Mouse (Mus musculus) forebrain, embryonic 14.5 days (tissue): Measurements from ENCODE around the gene Iqcj. TPM values are rescaled to one million over a fixed set of nuclear protein-coding genes. Genes with fewer than 3 reads are reported as not detected.

Experiments used
- ATAC-seq: fragments of 200-750 bp; cut with Nextera tagmentation; 2 replicates; pipeline ENCODE4 v1.8.0; 2017; ENCODE audit warnings: mild to moderate bottlenecking, moderate library complexity
- DNase-seq: peaks from one replicate; pipeline ENCODE4 v3.0.0-alpha.2; 2015; ENCODE audit warnings: low spot score
- H3K27ac ChIP-seq: fragments of 300-500 bp; sonication (generic); 2 replicates; pipeline ENCODE4 v1.5.1; 2014; ENCODE audit warnings: low read depth, mild to moderate bottlenecking, control low read depth, low read length, moderate library complexity
- H3K27me3 ChIP-seq: fragments of 300-500 bp; sonication (generic); replicated peaks from 2 replicates; pipeline ENCODE4 v1.6.1; 2014; ENCODE audit warnings: low read length, control low read depth, mixed read lengths; ENCODE audit not compliant: control insufficient read depth, insufficient read depth
- H3K36me3 ChIP-seq: fragments of 300-500 bp; sonication (generic); 2 replicates; pipeline ENCODE4 v1.6.1; 2014; ENCODE audit warnings: low read length, control low read depth; ENCODE audit not compliant: control insufficient read depth, insufficient read depth
- H3K4me1 ChIP-seq: fragments of 300-500 bp; sonication (generic); 2 replicates; pipeline ENCODE4 v1.6.1; 2014; ENCODE audit warnings: antibody characterized with exemption, low read length, control low read depth; ENCODE audit not compliant: control insufficient read depth, insufficient read depth
- H3K4me2 ChIP-seq: fragments of 300-500 bp; sonication (generic); 2 replicates; pipeline ENCODE4 v1.6.1; 2014; ENCODE audit warnings: mild to moderate bottlenecking, control low read depth, low read length
- H3K4me3 ChIP-seq: fragments of 300-500 bp; sonication (generic); 2 replicates; pipeline ENCODE4 v1.5.1; 2014; ENCODE audit warnings: low read depth, low read length, control low read depth
- H3K9ac ChIP-seq: fragments of 300-500 bp; sonication (generic); 2 replicates; pipeline ENCODE4 v1.6.1; 2014; ENCODE audit warnings: mild to moderate bottlenecking, low read length, control low read depth, moderate library complexity
- H3K9me3 ChIP-seq: fragments of 300-500 bp; sonication (generic); replicated peaks from 2 replicates; pipeline ENCODE4 v1.6.1; 2016; ENCODE audit warnings: low read length, control low read depth, mixed read lengths; ENCODE audit not compliant: control insufficient read depth
- WGBS: fragments of 180-500 bp; shearing (Covaris S2); extraction: QIAGEN DNeasy Blood & Tissue Kit; methylation state at CpG from one replicate; pipeline ENCODE4 v1.1.7; 2014; 5-methylcytosine and 5-hydroxymethylcytosine counted together
- polyA plus RNA-seq: library from polyadenylated mRNA; unstranded; fragments of >200 nt; fragmentation: Nextera tagmentation; extraction: Ambion mirVana; gene quantifications from 2 replicates; pipeline ENCODE4 v1.2.1, GENCODE M21; 2014

The Iqcj gene
- polyA plus RNA-seq, 1 experiment from 2014 or later: 0.18 TPM

- no peak overlapping the region for H3K9ac ChIP-seq
- H3K4me2 ChIP-seq: no peak overlapping the region
- H3K4me3 ChIP-seq: no peak overlapping the region
- no peak for DNase-seq
- no peak overlapping the region for H3K27ac ChIP-seq
- H3K27me3 ChIP-seq: no peaks in the 10 kb centered on the region
- no peaks in the 10 kb centered on the region for H3K36me3 ChIP-seq
- H3K9me3 ChIP-seq: no peaks in the 10 kb centered on the region
- ATAC-seq: no peak
- WGBS: 85% methylated on average over 3 of the region's 3 CpGs
- H3K4me1 ChIP-seq: no peaks in the 10 kb centered on the region; the same call in 1 of the 2 replicates
Observed at GRCm38 (mm10) chr3:67931914-67932313, 39.9 kb downstream of the Iqcj start.

DNA sequence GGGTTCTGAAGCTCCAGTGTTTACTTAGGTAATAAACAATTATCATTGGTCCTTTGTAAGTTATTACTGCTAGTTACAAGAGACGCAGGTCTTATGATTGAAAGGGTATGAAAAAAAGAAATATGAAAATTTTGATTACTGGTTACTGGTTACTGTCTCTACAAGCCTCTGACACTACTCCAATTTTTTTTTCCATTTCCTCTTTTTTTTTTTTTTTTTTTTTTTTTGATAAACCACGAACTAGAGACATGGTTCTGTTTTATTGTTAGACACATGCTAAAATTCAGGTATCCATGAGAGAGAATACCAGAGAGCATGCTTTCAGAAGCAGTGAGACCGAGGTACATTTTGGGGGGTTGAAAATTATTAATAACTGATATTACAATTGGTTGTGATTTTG, 43.8 kb downstream of the Iqcj start:
- Histone ChIP-seq H3K9me3 (no peaks in the 10 kb centered on the region), H3K4me3 (no peak overlapping the region), H3K4me2 (no peak overlapping the region), H3K4me1 (no peaks in the 10 kb centered on the region; the same call in 1 of the 2 replicates), H3K9ac (no peak overlapping the region), H3K36me3 (no peaks in the 10 kb centered on the region), H3K27me3 (no peaks in the 10 kb centered on the region), H3K27ac (no peak overlapping the region)
- ATAC-seq (no peak), DNase-seq (no peak)
- WGBS: 88% methylated on average over 3 of the region's 3 CpGs

GRCm38 (mm10) chr3:67947000-67947399, 55.0 kb downstream of the Iqcj start:
- Histone ChIP-seq H3K9me3 (no peaks in the 10 kb centered on the region), H3K36me3 (no peaks in the 10 kb centered on the region), H3K4me1 (no peaks in the 10 kb centered on the region), H3K27ac (no peak overlapping the region), H3K27me3 (no peaks in the 10 kb centered on the region), H3K4me2 (no peak overlapping the region), H3K9ac (no peak overlapping the region), H3K4me3 (no peak overlapping the region)
- ATAC-seq: no peak
- 80% methylated on average over 2 of the region's 2 CpGs for WGBS
- DNase-seq: no peak

- no peaks in the 10 kb centered on the region for H3K27me3 ChIP-seq
- DNase-seq (peak; percentile 40), ATAC-seq (peak; percentile 72; the same call in 1 of the 2 replicates)
- H3K9me3 ChIP-seq: no peaks in the 10 kb centered on the region
- H3K9ac ChIP-seq: no peak overlapping the region
- no peak overlapping the region for H3K4me3 ChIP-seq
- H3K27ac ChIP-seq: no peak overlapping the region
- WGBS: 44% methylated on average over 5 of the region's 5 CpGs
- peaks cover 9% of the 10 kb centered on the region; the same call in 1 of the 2 replicates for H3K4me1 ChIP-seq
- no peak overlapping the region for H3K4me2 ChIP-seq
- H3K36me3 ChIP-seq: no peaks in the 10 kb centered on the region
Observed at GRCm38 (mm10) chr3:67952517-67952940, 60.5 kb downstream of the Iqcj start.

DNA sequence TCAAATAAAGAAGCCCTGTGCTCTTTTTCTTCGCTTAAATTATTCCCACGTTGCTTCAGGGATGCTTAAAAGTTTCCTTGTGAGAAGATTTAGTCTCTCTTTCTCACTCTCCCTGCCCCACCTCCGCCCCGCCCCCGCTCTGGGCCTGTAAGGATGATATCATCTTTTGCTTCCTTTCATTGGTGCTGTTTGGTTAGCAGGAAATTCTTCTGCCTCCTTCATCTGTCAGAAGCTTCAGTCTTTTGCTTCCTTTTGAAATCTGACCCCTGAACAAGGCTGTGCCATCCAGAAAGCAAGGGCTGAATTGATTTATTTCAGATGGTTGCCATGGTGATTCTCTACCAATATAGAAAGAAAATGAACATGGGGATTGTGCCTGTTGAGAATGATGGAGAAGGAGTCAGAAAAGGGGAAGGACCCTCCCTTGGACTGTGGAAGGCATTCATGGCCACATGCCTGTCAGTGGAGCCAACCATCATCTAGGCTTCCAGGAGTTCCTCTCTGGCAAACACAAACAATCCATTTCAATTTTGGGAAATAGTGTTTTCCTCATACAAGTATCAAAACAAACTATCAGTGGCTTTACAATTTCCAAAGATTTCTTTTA, 62.5 kb downstream of the Iqcj start:
- ATAC-seq (peak; percentile 71), DNase-seq (peak; percentile 49)
- Histone ChIP-seq H3K4me2 (no peak overlapping the region), H3K27me3 (no peaks in the 10 kb centered on the region), H3K9me3 (no peaks in the 10 kb centered on the region), H3K36me3 (no peaks in the 10 kb centered on the region), H3K4me1 (peaks cover 9% of the 10 kb centered on the region; the same call in 1 of the 2 replicates), H3K9ac (no peak overlapping the region), H3K4me3 (no peak overlapping the region), H3K27ac (no peak overlapping the region)
- 13% methylated on average over 5 of the region's 5 CpGs for WGBS

GRCm38 (mm10) chr3:67959672-67960071, 67.7 kb downstream of the Iqcj start:
- Histone ChIP-seq H3K27me3 (no peaks in the 10 kb centered on the region), H3K36me3 (no peaks in the 10 kb centered on the region), H3K4me2 (no peak overlapping the region), H3K4me1 (peaks cover 3% of the 10 kb centered on the region; the same call in 1 of the 2 replicates), H3K9me3 (no peaks in the 10 kb centered on the region), H3K4me3 (no peak overlapping the region), H3K9ac (no peak overlapping the region), H3K27ac (no peak overlapping the region)
- 19% methylated on average over 7 of the region's 7 CpGs for WGBS
- ATAC-seq (no peak; the same call in 1 of the 2 replicates), DNase-seq (peak; percentile 44)

- WGBS: 2% methylated on average over 3 of the region's 3 CpGs
- no peaks in the 10 kb centered on the region for H3K27me3 ChIP-seq
- no peaks in the 10 kb centered on the region for H3K9me3 ChIP-seq
- H3K4me3 ChIP-seq: no peak overlapping the region
- H3K4me2 ChIP-seq: no peak overlapping the region
- H3K36me3 ChIP-seq: no peaks in the 10 kb centered on the region
- 0 out of 2 replicates have a peak, but pooled peaks cover 2% of the 10 kb centered on the region for H3K4me1 ChIP-seq
- no peak overlapping the region for H3K27ac ChIP-seq
- H3K9ac ChIP-seq: no peak overlapping the region
- DNase-seq: peak; percentile 45
- peak; percentile 57; the same call in 1 of the 2 replicates for ATAC-seq
Observed at GRCm38 (mm10) chr3:67960133-67960532, 68.1 kb downstream of the Iqcj start.

DNA sequence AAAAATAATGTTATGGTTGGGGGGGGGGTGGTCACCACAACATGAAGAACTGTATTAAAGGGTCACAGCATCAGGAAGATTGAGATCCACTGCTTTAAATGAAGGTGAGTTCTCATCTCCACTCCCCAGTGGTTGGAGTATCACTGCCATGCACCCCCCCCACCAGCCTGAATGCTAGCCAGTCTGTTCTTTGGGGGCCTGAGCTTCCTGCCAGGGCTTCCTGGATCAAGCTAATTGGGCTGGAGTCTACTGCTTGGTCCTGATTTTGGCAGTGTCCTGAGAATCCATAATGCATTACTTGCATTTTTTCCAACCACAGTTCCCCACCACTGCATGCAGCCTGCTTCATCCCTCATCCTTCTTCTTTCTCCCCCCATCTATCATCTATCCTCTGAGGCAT, 68.7 kb downstream of the Iqcj start:
- no peak for DNase-seq
- H3K9ac ChIP-seq: no peak overlapping the region
- no peaks in the 10 kb centered on the region for H3K36me3 ChIP-seq
- no peak overlapping the region for H3K4me3 ChIP-seq
- 0 out of 2 replicates have a peak, but pooled peaks cover 2% of the 10 kb centered on the region for H3K4me1 ChIP-seq
- H3K9me3 ChIP-seq: no peaks in the 10 kb centered on the region
- ATAC-seq: no peak
- H3K27me3 ChIP-seq: no peaks in the 10 kb centered on the region
- no peak overlapping the region for H3K27ac ChIP-seq
- no peak overlapping the region for H3K4me2 ChIP-seq

DNA sequence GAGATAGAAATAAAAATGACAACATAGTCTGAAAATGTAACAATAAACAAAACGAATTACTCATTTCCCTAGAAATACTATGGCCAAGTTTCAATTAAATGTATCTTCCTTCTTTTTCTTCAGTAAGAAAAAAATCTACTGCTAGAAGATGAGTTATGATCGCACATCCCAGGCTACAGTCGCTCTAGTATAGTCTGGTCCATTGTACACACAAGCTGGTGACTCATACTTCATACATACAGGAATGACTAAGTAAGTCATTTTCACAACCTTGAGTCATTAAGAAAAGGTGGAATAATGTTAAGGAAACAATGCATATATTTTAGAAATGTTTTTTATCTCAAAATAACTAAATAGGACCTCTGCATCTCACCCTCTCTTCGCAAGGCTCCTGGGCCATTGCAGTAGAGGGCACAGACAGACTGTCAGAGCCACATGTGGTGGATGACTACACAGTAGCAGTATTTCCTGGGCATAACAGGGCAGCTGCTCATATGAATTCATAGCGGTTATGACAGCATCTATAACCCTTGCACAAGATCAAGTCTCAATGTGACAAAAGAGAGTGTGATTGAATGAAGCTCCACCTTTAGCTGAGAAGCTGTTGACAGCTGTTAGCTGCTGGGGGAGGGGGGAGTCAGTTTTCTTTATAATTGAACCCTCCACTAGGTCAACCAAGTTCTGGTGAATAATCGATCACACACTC, 70.1 kb downstream of the Iqcj start:
- Histone ChIP-seq H3K36me3 (no peaks in the 10 kb centered on the region), H3K4me2 (no peak overlapping the region), H3K27ac (no peak overlapping the region), H3K4me1 (0 out of 2 replicates have a peak, but pooled peaks cover 2% of the 10 kb centered on the region), H3K9me3 (no peaks in the 10 kb centered on the region), H3K27me3 (no peaks in the 10 kb centered on the region), H3K9ac (no peak overlapping the region), H3K4me3 (no peak overlapping the region)
- ATAC-seq (no peak), DNase-seq (no peak)
- 95% methylated on average over 6 of the region's 6 CpGs for WGBS
